Mouse (Mus musculus): ENCODE data around the gene Ribc2.

DNA sequence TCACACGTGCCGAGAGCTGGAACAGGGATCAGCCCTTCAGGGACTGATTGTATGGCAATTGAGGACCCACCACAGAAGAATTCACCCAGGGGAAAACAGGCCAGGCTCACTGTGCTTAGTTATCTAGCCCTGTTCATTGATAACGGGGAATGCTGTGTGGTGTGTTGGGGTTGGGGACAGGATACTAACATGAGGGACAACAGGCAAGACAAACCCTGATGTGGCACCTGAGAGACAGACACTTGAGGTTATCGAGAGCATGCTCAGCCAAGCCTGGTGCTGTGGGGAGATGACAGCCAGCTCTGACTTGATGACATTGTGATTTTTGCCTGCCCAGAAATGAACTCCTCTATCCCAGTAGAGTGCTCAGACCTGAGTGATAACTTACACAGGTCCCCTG, 24.3 kb downstream of the Ribc2 start:
- no peak for TF ChIP-seq CTCF (IDR thresholded peaks at IDR 0.05; ENCODE audit: extremely low read depth, insufficient read depth, insufficient read length, insufficient replicate concordance)
- TF ChIP-seq POLR2A (IDR thresholded peaks at IDR 0.05; ENCODE audit: low read depth, low read length) = no peak

Measured in spleen, adult 2 months (tissue).